Mouse (Mus musculus): Measurements from ENCODE around the gene Smarce1.

GRCm38 (mm10) chr11:99170005-99170404, 60.8 kb downstream of the Smarce1 start:
- TF ChIP-seq TCF12 (IDR thresholded peaks at IDR 0.05; ENCODE audit: low read depth, low read length) (no peak), ZNF384 (IDR thresholded peaks at IDR 0.05; ENCODE audit: low read depth, low read length) (no peak), MEF2A (IDR thresholded peaks at IDR 0.05; ENCODE audit: extremely low read depth, insufficient replicate concordance, low read depth, low read length, poor library complexity, severe bottlenecking) (no peak)

Data from MEL (cell line).